Mouse (Mus musculus): Measurements from ENCODE around the gene Hipk2. TPM values are rescaled to one million over a fixed set of nuclear protein-coding genes. Genes with fewer than 3 reads are reported as not detected.

The Hipk2 gene
- total RNA-seq, 2 experiments from 2014 or later: 71.5 to 114 TPM

GRCm38 (mm10) chr6:38839891-38840290 lies 36.1 kb downstream of the Hipk2 start:
- intact Hi-C loops (cut with DNase I): no loop called here
- no peak for DNase-seq

- intact Hi-C loops (cut with DNase I): no loop called here
- no peak for DNase-seq
Observed at GRCm38 (mm10) chr6:38838061-38838460, 37.9 kb downstream of the Hipk2 start.

GRCm38 (mm10) chr6:38835217-38835616 lies 40.7 kb downstream of the Hipk2 start:
- no peak for DNase-seq
- intact Hi-C loops (cut with DNase I): no loop called here

GRCm38 (mm10) chr6:38834727-38835126 lies 41.2 kb downstream of the Hipk2 start:
- DNase-seq: no peak
- intact Hi-C loops (cut with DNase I): no loop called here

- no peak for DNase-seq
- intact Hi-C loops (cut with DNase I): no loop called here
Observed at GRCm38 (mm10) chr6:38833721-38834120, 42.2 kb downstream of the Hipk2 start.

- intact Hi-C loops (cut with DNase I): no loop called here
Observed at GRCm38 (mm10) chr6:38829452-38829851, 46.5 kb downstream of the Hipk2 start.

GRCm38 (mm10) chr6:38828211-38828610 lies 47.8 kb downstream of the Hipk2 start:
- intact Hi-C loops (cut with DNase I): no loop called here
- DNase-seq: no peak

More at GRCm38 (mm10) chr6:38829452-38829851, 46.5 kb downstream of the Hipk2 start:
- DNase-seq: no peak

GRCm38 (mm10) chr6:38827435-38827834 lies 48.5 kb downstream of the Hipk2 start:
- intact Hi-C loops (cut with DNase I): no loop called here
- no peak for DNase-seq

GRCm38 (mm10) chr6:38826857-38827256 lies 49.1 kb downstream of the Hipk2 start:
- intact Hi-C loops (cut with DNase I): no loop called here
- DNase-seq: no peak

GRCm38 (mm10) chr6:38825886-38826285 lies 50.1 kb downstream of the Hipk2 start:
- intact Hi-C loops (cut with DNase I): no loop called here
- no peak for DNase-seq

- no peak for DNase-seq
- intact Hi-C loops (cut with DNase I): no loop called here
Observed at GRCm38 (mm10) chr6:38823827-38824226, 52.1 kb downstream of the Hipk2 start.

GRCm38 (mm10) chr6:38823164-38823563 lies 52.8 kb downstream of the Hipk2 start:
- DNase-seq: no peak
- intact Hi-C loops (cut with DNase I): no loop called here

GRCm38 (mm10) chr6:38821686-38822085 lies 54.3 kb downstream of the Hipk2 start:
- intact Hi-C loops (cut with DNase I): no loop called here
- no peak for DNase-seq

GRCm38 (mm10) chr6:38820862-38821261 lies 55.1 kb downstream of the Hipk2 start:
- no peak for DNase-seq
- intact Hi-C loops (cut with DNase I): no loop called here

- intact Hi-C loops (cut with DNase I): no loop called here
- DNase-seq: no peak
Observed at GRCm38 (mm10) chr6:38816216-38816615, 59.7 kb downstream of the Hipk2 start.

GRCm38 (mm10) chr6:38815582-38815981 lies 60.4 kb downstream of the Hipk2 start:
- intact Hi-C loops (cut with DNase I): no loop called here
- DNase-seq: no peak

- intact Hi-C loops (cut with DNase I): no loop called here
Observed at GRCm38 (mm10) chr6:38814690-38815089, 61.3 kb downstream of the Hipk2 start.

GRCm38 (mm10) chr6:38811459-38812145 lies 64.4 kb downstream of the Hipk2 start:
- intact Hi-C loops (cut with DNase I): no loop called here
- DNase-seq: no peak

More at GRCm38 (mm10) chr6:38814690-38815089, 61.3 kb downstream of the Hipk2 start:
- no peak for DNase-seq

GRCm38 (mm10) chr6:38810121-38810475 lies 65.9 kb downstream of the Hipk2 start:
- intact Hi-C loops (cut with DNase I): no loop called here
- no peak for DNase-seq

- DNase-seq: no peak
- intact Hi-C loops (cut with DNase I): no loop called here
Observed at GRCm38 (mm10) chr6:38809396-38810120, 66.4 kb downstream of the Hipk2 start.

- no peak for DNase-seq
- intact Hi-C loops (cut with DNase I): no loop called here
Observed at GRCm38 (mm10) chr6:38808317-38808716, 67.6 kb downstream of the Hipk2 start.

GRCm38 (mm10) chr6:38806963-38807445 lies 69.0 kb downstream of the Hipk2 start:
- intact Hi-C loops (cut with DNase I): no loop called here
- no peak for DNase-seq
